ENCODE assay signal across 16 mouse cellular contexts in the genomic region with DNA sequence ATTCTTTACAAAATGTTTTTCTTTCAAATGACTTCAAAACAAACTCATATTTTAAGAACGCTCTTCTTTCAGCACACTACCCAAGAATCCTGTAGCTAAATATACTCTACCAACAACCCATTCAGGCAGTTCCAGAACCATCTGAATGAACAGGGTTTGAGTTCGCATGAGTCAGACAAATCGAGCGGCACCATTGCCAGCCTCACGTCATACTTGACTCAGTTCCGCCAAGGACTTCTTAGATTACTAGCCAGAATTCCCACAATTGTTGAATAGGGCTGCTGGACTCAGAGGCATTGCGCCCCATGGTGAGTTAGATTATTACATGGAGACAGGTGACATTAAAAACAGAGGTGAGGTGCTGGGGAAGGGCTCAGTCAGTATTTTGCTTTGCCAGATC. TPM values are rescaled to one million over a fixed set of nuclear protein-coding genes. Genes with fewer than 3 reads are reported as not detected.
DNase-seq lines count a peak whose midpoint lies in the region.
"Had no signal": no experiment of that assay in that cellular context is flagged by ENCODE, and none has a peak within 500 bp of the region (broad histone marks: within the 10 kb centered on the region; RNA-seq: fewer than 3 reads in every experiment).

No protein-coding gene starts in this region.

- WGBS in heart, embryonic 10.5 days = 93% methylated on average over 7 of the region's 7 CpGs

- H3K9me3 ChIP-seq in heart, embryonic 10.5 days = no peaks in the 10 kb centered on the region
- H3K9me3 ChIP-seq: embryonic facial prominence, embryonic 13.5 days; midbrain, embryonic 15.5 days had no signal

- H3K4me3 ChIP-seq in heart, embryonic 10.5 days = no peak overlapping the region
- H3K4me3 ChIP-seq: embryonic facial prominence, embryonic 13.5 days; midbrain, embryonic 15.5 days had no signal

- peaks cover 70% of the 10 kb centered on the region for H3K4me1 ChIP-seq in heart, embryonic 10.5 days

- intact Hi-C loops in left cerebral cortex, postnatal 4 days (cut with DNase I) = no loop called here

- H3K27me3 ChIP-seq in heart, embryonic 10.5 days (ENCODE audit: insufficient read depth, poor library complexity, severe bottlenecking) = no peaks in the 10 kb centered on the region
- H3K27me3 ChIP-seq: embryonic facial prominence, embryonic 13.5 days; midbrain, embryonic 15.5 days had no signal

- H3K36me3 ChIP-seq in heart, embryonic 10.5 days = no peaks in the 10 kb centered on the region
- H3K36me3 ChIP-seq: embryonic facial prominence, embryonic 13.5 days; midbrain, embryonic 15.5 days had no signal

- peak overlapping the region; percentile 83; the same call in 1 of the 2 replicates for H3K27ac ChIP-seq in heart, embryonic 10.5 days

- DNase-seq in heart, embryonic 10.5 days (ENCODE audit: low spot score) = no peak
- DNase-seq in heart, adult 18-20 months = no peak
- peak; percentile 25 to 29 for DNase-seq in left cerebral cortex, adult 18-20 months (ENCODE audit: low spot score in 2 of 2)
- DNase-seq in left cerebral cortex, postnatal 4 days = no peak
- DNase-seq in brain, adult 2 months (ENCODE audit: low read depth, low spot score) = peak; percentile 74
- DNase-seq in right cerebral cortex, postnatal 25 days = peak; percentile 38
- DNase-seq in yolk sac, embryonic 10.5 days (ENCODE audit: low spot score) = no peak
- DNase-seq in embryo, embryonic 11 days = no peak
- DNase-seq: cerebellum, adult 11 months; cerebellum, postnatal 36 days; kidney, adult 2 months; kidney, postnatal 25 days; lung, adult 2 months; thymus, postnatal 14 days had no signal

RNA-seq across cellular contexts. Expression of a gene that starts 58.3 kb away (rescaled TPM):
- polyA plus RNA-seq in heart, embryonic 10.5 days (2016; fragmentation: Nextera tagmentation; extraction: Ambion mirVana) = 64.2 and 67.0 TPM in 2 replicates
- 10 to 100 TPM; 11.7 to 13.3 TPM for total RNA-seq in heart, adult 18-20 months (2021)
- total RNA-seq in left cerebral cortex, adult 18-20 months (2021) = 1 to 10 TPM; 1.4 to 1.6 TPM
- total RNA-seq in left cerebral cortex, postnatal 4 days (2021) = 10 to 100 TPM; 13.8 to 14.6 TPM

Comparison
In these comparisons a context has a peak if more than half of its experiments do, and no peak if none do; other contexts are left out.
1. DNase-seq: peak in left cerebral cortex, adult 18-20 months (2 of 2), brain, adult 2 months (single experiment) and right cerebral cortex, postnatal 25 days (single experiment); none in heart, embryonic 10.5 days (single experiment), heart, adult 18-20 months (0 of 2), left cerebral cortex, postnatal 4 days (single experiment), yolk sac, embryonic 10.5 days (single experiment) and embryo, embryonic 11 days (single experiment).
2. RNA of a gene that starts 58.3 kb away (total RNA-seq): 13.8 to 14.6 TPM in left cerebral cortex, postnatal 4 days and 11.7 to 13.3 TPM in heart, adult 18-20 months; 1.4 to 1.6 TPM in left cerebral cortex, adult 18-20 months; every median in the first group is over 4 times any median in the second.